Comparison of ENCODE assay signal across 8 mouse cellular contexts in the genomic region with DNA sequence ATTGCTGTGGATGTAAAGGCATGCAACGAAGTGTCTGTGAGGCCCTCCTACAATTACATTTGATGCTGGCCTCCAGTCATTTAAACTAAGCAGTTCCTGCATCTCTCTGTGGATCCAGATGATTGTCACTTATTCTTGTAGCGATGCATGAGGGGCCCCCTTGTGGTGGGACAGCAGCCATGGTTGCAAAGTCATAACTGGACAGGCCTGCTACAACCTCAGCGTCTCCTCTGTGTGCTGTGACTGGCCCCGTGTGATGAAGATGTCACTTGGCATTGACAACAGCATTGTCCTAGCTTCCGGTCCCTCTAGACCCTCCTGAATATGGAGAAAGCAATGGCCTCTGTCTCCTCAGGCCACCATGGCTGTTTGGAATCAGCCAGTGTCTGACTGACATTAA.
DNase-seq lines count a peak whose midpoint lies in the region; ATAC-seq and TF ChIP-seq lines count a peak whose summit lies in the region.

No protein-coding gene starts in this region.

- no peak overlapping the region for H3K4me2 ChIP-seq in forebrain, postnatal 0 days (ENCODE audit: low read depth)

- peak; percentile 54 for DNase-seq in embryo, embryonic 10 days (ENCODE audit: low spot score)
- no peak for DNase-seq in embryo, embryonic 9.5 days (ENCODE audit: extremely low spot score)
- peak; percentile 35 for DNase-seq in 416B (ENCODE audit: low read depth)
- DNase-seq in brain, adult 2 months (ENCODE audit: low read depth, low spot score), result peak; percentile 86
- peak; percentile 57 for DNase-seq in forebrain, postnatal 0 days
- DNase-seq in kidney, adult 9 months, result peak; percentile 77
- DNase-seq in lung, postnatal 4 days, result peak; percentile 68 to 76
- DNase-seq in retina, postnatal 7 days (ENCODE audit: low read depth, low spot score), result peak; percentile 31

- peak overlapping the region; percentile 70 for H3K27ac ChIP-seq in forebrain, postnatal 0 days (ENCODE audit: low read depth, low read length)

- peak; percentile 73 for TF ChIP-seq CTCF in forebrain, postnatal 0 days (IDR thresholded peaks at IDR 0.05; ENCODE audit: low read depth)

- no peaks in the 10 kb centered on the region for H3K9me3 ChIP-seq in forebrain, postnatal 0 days (ENCODE audit: low read length)

- no peak overlapping the region for H3K9ac ChIP-seq in forebrain, postnatal 0 days

- H3K4me1 ChIP-seq in forebrain, postnatal 0 days (ENCODE audit: insufficient read depth), result 0 out of 2 replicates have a peak, but pooled peaks cover 1% of the 10 kb centered on the region

- peaks cover 21% of the 10 kb centered on the region for H3K36me3 ChIP-seq in forebrain, postnatal 0 days (ENCODE audit: insufficient read depth)

- 72% methylated on average over 5 of the region's 5 CpGs for WGBS in forebrain, postnatal 0 days

- ATAC-seq in forebrain, postnatal 0 days, result no peak

- H3K4me3 ChIP-seq in forebrain, postnatal 0 days (ENCODE audit: low read depth, low read length), result no peak overlapping the region

- no peaks in the 10 kb centered on the region for H3K27me3 ChIP-seq in forebrain, postnatal 0 days (ENCODE audit: insufficient read depth, low read length)
